Mouse (Mus musculus) heart, postnatal 36 days (tissue): ENCODE results near the gene Clec16a. TPM values are rescaled to one million over a fixed set of nuclear protein-coding genes. Genes with fewer than 3 reads are reported as not detected.

Experiments used
- DNase-seq, 2 experiments: peaks; one replicate each; pipeline ENCODE4 v3.0.0; 2021 to 2022
- intact Hi-C: fragments of 180-260 bp; cut with DNase I; formaldehyde crosslinking; loops from one replicate; pipeline ENCODE4 v1.15.1; 2025
- total RNA-seq, 2 experiments: library from RNA; stranded (reverse); gene quantifications; 2 replicates each; pipeline ENCODE4 v1.2.3; 2021

Gene Clec16a
- total RNA-seq, 2 experiments from 2014 or later = 52.8 TPM

DNA sequence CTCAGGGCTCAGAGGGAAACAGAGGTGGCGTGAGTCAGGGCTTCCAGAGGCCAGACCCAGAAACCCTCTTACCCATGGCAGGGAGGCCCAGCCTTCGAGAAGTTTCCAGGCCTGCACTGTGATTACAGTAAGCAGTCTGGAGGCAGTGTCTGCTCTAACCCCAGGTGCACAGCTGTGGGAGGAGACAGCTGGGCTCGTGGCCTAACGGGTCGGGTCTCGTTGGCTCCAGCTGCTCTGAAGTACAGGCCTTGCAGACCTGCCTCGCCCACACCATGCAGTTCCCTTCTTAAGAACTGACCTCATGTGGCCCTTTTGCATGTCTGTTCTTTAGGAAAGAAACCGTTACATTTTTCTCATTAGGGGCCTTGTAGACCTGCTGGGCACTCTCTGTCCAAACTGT, 123.3 kb downstream of the Clec16a start:
- intact Hi-C loops = loop anchor here (5.0 kb wide), 1 partner anchor 99 kb away; no protein-coding TSS in a partner anchor

GRCm38 (mm10) chr16:10668991-10669703, 124.0 kb downstream of the Clec16a start:
- intact Hi-C loops = loop anchor here (5.0 kb wide), 1 partner anchor 98 kb away; no protein-coding TSS in a partner anchor

More for the DNA sequence above, 123.3 kb downstream of the Clec16a start:
- no peak for DNase-seq

DNA sequence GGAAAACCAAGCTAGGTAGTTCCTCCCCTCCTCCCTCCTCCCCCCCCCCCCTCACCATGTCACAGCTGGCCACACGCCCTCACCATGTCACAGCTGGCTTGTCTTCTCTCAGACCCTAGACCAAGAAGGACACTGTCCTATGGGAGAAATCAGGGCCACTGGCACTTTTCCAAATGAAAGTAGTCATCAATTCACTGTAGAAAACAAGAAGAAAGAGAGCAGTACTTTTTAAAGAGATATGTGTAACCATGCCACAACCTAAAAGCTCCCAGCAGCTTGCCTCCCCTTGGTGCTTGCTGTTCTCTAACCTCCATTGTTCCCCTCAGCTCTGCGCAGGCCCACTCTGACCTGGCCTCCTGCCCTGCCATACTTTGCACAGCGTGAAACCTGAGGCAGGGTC, 124.8 kb downstream of the Clec16a start:
- intact Hi-C loops = loop anchor here (5.0 kb wide), 1 partner anchor 97 kb away; no protein-coding TSS in a partner anchor
- DNase-seq = no peak

More at GRCm38 (mm10) chr16:10668991-10669703, 124.0 kb downstream of the Clec16a start:
- no peak for DNase-seq

- intact Hi-C loops = no loop called here
- no peak for DNase-seq
Observed at GRCm38 (mm10) chr16:10672490-10672889, 127.4 kb downstream of the Clec16a start.

- DNase-seq = no peak
- intact Hi-C loops = no loop called here
Observed at GRCm38 (mm10) chr16:10674020-10674419, 128.9 kb downstream of the Clec16a start.

GRCm38 (mm10) chr16:10674957-10675356, 129.8 kb downstream of the Clec16a start:
- intact Hi-C loops = no loop called here
- no peak for DNase-seq

DNA sequence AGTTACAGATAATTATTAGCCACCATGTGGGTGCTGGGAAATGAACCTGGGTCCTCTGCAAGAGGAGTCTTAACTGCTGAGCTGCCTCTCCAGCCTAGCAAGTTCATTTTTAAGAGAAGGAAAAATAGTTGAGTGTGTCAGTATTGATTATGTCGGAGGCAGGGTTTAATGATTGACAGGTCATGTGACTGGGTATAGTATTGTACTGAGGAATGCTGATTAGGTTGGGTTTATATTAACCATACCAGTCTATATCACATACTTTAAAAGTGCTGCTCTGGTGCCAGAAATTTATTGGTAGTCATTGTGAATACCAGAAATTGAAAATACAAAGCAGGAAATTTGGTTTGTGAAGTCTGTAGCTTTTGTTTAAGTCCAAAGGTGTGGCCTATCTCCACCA, 130.5 kb downstream of the Clec16a start:
- no peak for DNase-seq
- intact Hi-C loops = no loop called here

GRCm38 (mm10) chr16:10676461-10677066, 131.4 kb downstream of the Clec16a start:
- intact Hi-C loops = no loop called here
- DNase-seq = no peak

DNA sequence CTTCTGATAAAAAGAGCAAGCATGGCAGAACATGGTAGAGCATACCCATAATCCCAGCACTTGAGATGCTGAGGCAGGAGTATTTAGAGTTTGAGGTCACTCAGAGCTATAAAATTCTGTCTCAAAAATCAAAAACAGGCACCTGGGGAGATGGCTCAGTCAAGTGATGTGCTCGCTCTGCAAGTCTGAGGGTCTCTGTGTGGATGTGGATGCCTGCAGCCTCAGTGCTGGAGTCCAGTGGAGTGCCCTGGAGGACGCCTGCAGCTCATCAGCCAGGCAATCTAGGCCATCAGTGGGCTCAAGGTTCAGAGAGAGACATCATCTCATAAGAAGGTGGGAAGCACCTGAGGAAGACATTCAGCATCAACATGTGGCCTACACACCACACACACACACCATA, 137.4 kb downstream of the Clec16a start:
- no peak for DNase-seq
- intact Hi-C loops = no loop called here

DNA sequence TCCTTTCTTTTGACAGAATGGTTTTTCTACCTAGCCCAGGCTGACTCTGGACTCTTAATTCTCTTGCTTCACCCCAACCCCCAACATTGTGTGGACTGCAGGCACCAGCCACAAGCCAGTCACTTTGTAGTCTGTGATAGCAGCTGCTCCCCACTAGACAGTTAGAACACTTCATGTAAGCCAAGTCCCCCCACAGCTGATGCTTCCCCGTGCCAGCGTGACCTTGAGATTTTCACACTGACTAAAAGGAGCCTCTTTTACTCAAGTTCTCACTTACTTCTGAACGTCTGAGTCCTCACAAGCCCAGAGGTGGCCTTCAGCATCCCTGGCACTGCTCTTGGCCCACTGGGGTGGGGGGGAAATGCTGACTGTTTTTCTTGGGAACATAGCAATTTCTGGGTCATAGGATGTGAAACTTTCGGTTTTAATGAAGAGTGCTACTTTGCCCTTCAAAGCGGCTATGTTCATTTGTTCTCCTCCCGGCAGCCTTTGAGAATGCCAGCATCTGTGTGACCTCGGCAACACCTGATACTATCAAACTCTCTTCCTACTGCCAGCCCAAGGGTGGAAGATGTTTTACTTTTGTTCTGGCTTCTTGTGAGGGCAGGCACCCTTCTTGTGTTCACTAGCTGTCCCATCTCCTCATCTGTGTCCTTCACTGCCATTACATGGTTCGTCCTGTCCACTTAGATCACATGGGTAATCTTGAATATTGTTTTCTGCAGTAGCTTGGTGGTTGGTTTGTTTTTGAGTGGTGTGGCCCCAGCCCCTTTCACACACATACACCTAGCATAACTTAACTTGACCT, 138.3 kb downstream of the Clec16a start:
- DNase-seq = no peak
- intact Hi-C loops = no loop called here

- intact Hi-C loops = loop anchor here (2.0 kb wide), 2 partner anchors 49 kb away; no protein-coding TSS in a partner anchor
- peak; percentile 27 to 51 for DNase-seq
Observed at GRCm38 (mm10) chr16:10689748-10690318, 144.7 kb downstream of the Clec16a start.

GRCm38 (mm10) chr16:10690442-10690841, 145.3 kb downstream of the Clec16a start:
- DNase-seq = peak in 1 of 2 experiments; percentile 35

GRCm38 (mm10) chr16:10691705-10692104, 146.6 kb downstream of the Clec16a start:
- intact Hi-C loops = loop anchor here (2.0 kb wide), 2 partner anchors 47 to 51 kb away; no protein-coding TSS in a partner anchor
- no peak for DNase-seq

More at GRCm38 (mm10) chr16:10690442-10690841, 145.3 kb downstream of the Clec16a start:
- intact Hi-C loops = loop anchor here (2.0 kb wide), 2 partner anchors 48 to 50 kb away; no protein-coding TSS in a partner anchor

DNA sequence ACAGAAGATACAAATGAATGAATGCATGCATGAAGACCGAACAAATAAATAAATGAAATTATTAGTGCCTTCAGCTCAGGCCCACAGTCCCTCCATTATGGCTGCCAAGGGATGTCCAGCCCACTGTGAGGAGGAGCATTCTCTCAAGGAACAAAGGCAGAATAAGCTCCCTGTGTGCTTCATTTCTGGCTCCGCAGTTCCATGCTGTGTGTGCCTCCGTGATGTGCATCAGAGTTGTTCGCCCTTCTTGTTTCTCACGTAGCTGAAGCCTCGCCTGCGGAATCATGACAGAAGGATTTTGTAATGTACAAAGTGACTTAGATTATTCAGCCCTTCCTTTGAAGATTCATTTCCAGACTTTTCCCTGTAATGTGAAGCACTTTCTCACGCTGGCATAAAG, 147.7 kb downstream of the Clec16a start:
- intact Hi-C loops = no loop called here

DNA sequence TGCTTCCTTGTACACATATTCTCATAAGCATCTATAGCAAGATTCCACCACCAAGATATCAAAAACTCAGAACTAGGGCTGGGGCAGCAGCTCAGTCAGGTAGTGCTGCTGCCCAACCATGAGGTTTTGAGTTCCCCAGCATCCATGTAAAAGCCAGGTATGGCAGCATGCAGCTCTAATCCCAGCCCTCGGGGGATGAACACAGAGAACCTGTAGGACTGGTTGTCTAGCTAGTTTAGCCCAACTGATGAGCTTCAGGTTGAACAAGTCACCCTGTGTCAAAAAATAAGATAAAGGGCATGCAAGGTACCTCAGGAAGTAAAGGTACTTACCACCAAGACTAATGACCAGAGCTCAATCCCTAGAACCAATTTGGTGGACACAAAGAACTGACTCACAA, 148.3 kb downstream of the Clec16a start:
- DNase-seq = no peak
- intact Hi-C loops = no loop called here

More for the DNA sequence above, 147.7 kb downstream of the Clec16a start:
- no peak for DNase-seq

DNA sequence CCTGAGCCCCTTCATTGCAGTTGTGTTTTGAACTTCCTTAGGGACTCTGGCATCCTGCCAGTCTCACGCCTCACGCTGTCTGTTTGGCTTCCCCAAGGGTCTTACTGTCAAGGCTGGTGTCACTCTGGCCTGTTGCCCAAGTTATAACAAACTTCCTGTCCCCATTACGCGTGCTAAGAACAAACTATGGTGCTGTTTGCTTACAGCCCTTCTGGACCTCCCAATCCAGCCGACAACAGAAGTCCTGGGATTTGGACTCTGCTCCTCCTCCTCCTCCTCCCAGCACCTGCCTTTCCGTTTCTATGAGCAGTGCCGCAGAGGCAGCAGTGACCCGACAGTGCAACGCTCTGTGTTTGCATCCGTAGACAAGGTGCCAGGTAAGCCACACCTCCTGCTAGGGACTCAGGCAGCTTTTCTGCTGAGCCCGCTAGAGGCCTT, 149.3 kb downstream of the Clec16a start:
- intact Hi-C loops = no loop called here

DNA sequence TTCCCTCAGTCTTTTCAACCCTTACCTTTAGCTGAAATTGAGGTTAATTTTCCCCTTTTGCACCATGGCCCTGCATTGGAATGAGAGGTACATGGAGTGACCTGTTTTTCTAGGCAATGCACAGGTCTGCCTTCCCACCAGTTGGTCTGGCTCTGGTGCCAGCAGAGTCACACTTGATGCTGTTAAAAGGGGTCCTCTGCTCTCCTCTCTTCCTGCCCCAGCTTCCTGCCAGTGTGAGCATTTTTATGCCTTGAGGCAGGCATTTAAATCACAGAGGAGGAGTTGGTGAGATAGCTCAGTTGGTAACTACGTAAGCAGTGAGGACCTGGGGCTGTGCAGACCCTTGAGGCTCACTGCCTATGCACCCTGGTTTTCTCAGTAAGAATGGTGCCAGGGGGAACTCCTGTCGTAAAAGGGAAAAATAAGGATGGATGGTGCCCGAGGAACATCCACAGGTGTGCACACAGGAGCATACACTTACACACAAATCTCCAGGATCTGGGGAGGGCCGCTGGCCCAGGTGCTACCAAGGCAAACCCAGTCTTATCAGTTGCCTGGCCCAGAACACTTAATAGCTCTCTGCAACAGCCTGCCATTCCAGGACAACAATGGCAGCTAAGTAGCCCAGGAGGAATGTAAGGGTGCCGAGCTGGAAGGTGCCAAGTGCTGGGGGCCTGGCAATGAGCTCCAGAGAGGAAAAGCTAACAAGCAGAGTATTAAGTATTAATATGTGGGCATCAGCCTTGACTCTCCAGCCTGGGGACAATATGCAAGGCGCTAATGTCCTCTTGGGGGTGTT, 152.9 kb downstream of the Clec16a start:
- intact Hi-C loops = no loop called here
- no peak for DNase-seq

More for the DNA sequence above, 149.3 kb downstream of the Clec16a start:
- peak in 1 of 2 experiments; percentile 25 for DNase-seq

- DNase-seq = no peak
- intact Hi-C loops = no loop called here
Observed at GRCm38 (mm10) chr16:10699316-10699715, 154.2 kb downstream of the Clec16a start.

DNA sequence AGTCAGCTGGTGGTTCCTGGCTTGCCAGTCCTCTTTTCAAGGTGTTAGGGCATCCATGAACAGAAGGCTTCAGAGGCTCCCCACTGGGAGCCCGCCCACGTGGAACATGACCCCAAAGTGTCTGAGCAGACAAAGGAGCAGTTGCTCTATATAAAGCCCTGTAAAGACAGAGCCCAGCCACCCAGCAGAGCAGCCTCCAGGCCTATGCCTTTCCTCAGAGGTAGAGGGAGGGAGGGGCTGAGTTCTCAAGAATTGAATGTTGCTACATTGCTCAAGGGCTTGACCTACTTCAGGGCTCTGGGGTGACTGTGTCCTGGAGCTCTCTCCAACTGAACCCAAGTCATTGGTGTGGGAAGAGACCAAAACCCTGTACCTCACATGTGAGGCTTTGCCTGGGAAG, 155.0 kb downstream of the Clec16a start:
- DNase-seq = no peak
- intact Hi-C loops = no loop called here

- intact Hi-C loops = no loop called here
- DNase-seq = no peak
Observed at GRCm38 (mm10) chr16:10702399-10702798, 157.3 kb downstream of the Clec16a start.
